Mouse (Mus musculus): ENCODE results near the gene Pik3r1. TPM values are rescaled to one million over a fixed set of nuclear protein-coding genes. Genes with fewer than 3 reads are reported as not detected.

The Pik3r1 gene
- polyA plus RNA-seq, 1 experiment: 6.8 TPM

DNA sequence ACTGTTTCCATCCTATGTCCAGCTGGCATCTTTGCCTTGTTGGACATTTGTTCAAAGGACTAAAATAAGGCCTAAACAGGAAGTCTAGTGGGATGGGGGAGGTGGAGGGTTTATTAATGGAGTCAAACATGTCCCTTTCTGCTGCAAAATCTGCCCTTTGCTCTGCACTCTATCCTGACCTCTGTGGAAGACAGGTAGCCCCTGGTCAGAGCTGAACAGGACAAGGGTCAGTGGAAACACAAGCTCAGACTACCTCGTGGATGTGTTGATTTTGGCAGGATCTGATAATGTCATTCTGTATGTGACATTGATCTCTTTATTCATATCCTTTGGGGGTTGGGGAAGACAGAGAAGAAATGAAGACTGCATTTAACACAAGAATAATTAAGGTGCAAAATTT lies 132.2 kb downstream of the Pik3r1 start:
- Histone ChIP-seq H3ac (ENCODE audit: control insufficient read depth, insufficient read length) (no peak overlapping the region), H3K79me2 (ENCODE audit: control insufficient read depth, insufficient read depth) (no peaks in the 10 kb centered on the region), H3K27me3 (ENCODE audit: control insufficient read depth, insufficient read depth, insufficient read length) (no peaks in the 10 kb centered on the region), H3K36me3 (ENCODE audit: control insufficient read depth, insufficient read depth) (no peaks in the 10 kb centered on the region), H3K4me2 (ENCODE audit: low read depth) (no peak overlapping the region), H3K4me3 (no peak overlapping the region)
- no peak for TF ChIP-seq USF1 (IDR thresholded peaks at IDR 0.05; ENCODE audit: low read depth)
- no peak for TF ChIP-seq MAX (IDR thresholded peaks at IDR 0.05; ENCODE audit: low read depth)
- TF ChIP-seq TCF3 (IDR thresholded peaks at IDR 0.05; ENCODE audit: insufficient read length, low read depth): no peak
- TF ChIP-seq CEBPB (IDR thresholded peaks at IDR 0.05; ENCODE audit: insufficient read depth, poor library complexity, severe bottlenecking): no peak
- TF ChIP-seq TCF12 (IDR thresholded peaks at IDR 0.05; ENCODE audit: insufficient read depth, poor library complexity, severe bottlenecking): no peak
- TF ChIP-seq MYOG (IDR thresholded peaks at IDR 0.05; ENCODE audit: control insufficient read depth in 1 of 3, insufficient read depth in 1 of 3, insufficient read length in 2 of 3, low read depth in 2 of 3): no peak
- TF ChIP-seq MYOD1 (IDR thresholded peaks at IDR 0.05; ENCODE audit: control insufficient read depth in 1 of 3, insufficient read length in 2 of 3, low read depth in 2 of 3): no peak
- TF ChIP-seq REST (IDR thresholded peaks at IDR 0.05; ENCODE audit: insufficient read depth, insufficient read length): no peak
- TF ChIP-seq SRF (IDR thresholded peaks at IDR 0.05; ENCODE audit: control insufficient read depth, insufficient read length, low read depth): no peak
- TF ChIP-seq E2F4 (IDR thresholded peaks at IDR 0.05; ENCODE audit: insufficient read depth): no peak
- TF ChIP-seq POLR2A (IDR thresholded peaks at IDR 0.05; ENCODE audit: insufficient read length, low read depth): no peak

DNA sequence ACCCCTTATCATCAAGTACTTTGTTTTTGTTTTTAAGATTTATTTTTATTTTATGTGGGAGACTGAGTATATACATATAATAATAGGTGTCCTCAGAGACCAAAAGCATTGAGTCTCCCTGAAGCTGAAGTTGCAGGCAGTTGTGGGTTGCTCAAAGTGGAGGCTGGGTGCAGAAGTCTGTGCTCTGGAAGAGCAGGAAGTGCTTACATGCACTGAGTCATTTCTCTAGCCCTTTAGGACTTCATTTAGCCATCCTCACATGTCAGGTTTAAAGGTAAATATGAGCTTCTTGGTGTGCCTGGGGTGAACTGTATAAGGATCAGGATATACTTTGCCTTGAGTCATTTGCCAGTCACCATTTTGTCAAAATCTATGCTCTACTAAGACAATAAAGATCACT lies 133.6 kb downstream of the Pik3r1 start:
- no peaks in the 10 kb centered on the region for H3K36me3 ChIP-seq (ENCODE audit: control insufficient read depth, insufficient read depth)
- no peak overlapping the region for H3K4me2 ChIP-seq (ENCODE audit: low read depth)
- H3ac ChIP-seq (ENCODE audit: control insufficient read depth, insufficient read length): no peak overlapping the region
- TF ChIP-seq POLR2A (IDR thresholded peaks at IDR 0.05; ENCODE audit: insufficient read length, low read depth) (no peak), TCF12 (IDR thresholded peaks at IDR 0.05; ENCODE audit: insufficient read depth, poor library complexity, severe bottlenecking) (no peak), CEBPB (IDR thresholded peaks at IDR 0.05; ENCODE audit: insufficient read depth, poor library complexity, severe bottlenecking) (no peak), MAX (IDR thresholded peaks at IDR 0.05; ENCODE audit: low read depth) (no peak), MYOG (IDR thresholded peaks at IDR 0.05; ENCODE audit: control insufficient read depth in 1 of 3, insufficient read depth in 1 of 3, insufficient read length in 2 of 3, low read depth in 2 of 3) (no peak), REST (IDR thresholded peaks at IDR 0.05; ENCODE audit: insufficient read depth, insufficient read length) (no peak), E2F4 (IDR thresholded peaks at IDR 0.05; ENCODE audit: insufficient read depth) (no peak), SRF (IDR thresholded peaks at IDR 0.05; ENCODE audit: control insufficient read depth, insufficient read length, low read depth) (no peak), POLR2AphosphoS2 (IDR thresholded peaks at IDR 0.05; ENCODE audit: insufficient read length, low read depth) (no peak), TCF3 (IDR thresholded peaks at IDR 0.05; ENCODE audit: insufficient read length, low read depth) (no peak), USF1 (IDR thresholded peaks at IDR 0.05; ENCODE audit: low read depth) (no peak), MYOD1 (IDR thresholded peaks at IDR 0.05; ENCODE audit: control insufficient read depth in 1 of 3, insufficient read length in 2 of 3, low read depth in 2 of 3) (no peak)
- H3K79me2 ChIP-seq (ENCODE audit: control insufficient read depth, insufficient read depth): no peaks in the 10 kb centered on the region
- no peak overlapping the region for H3K4me3 ChIP-seq
- no peaks in the 10 kb centered on the region for H3K27me3 ChIP-seq (ENCODE audit: control insufficient read depth, insufficient read depth, insufficient read length)

DNA sequence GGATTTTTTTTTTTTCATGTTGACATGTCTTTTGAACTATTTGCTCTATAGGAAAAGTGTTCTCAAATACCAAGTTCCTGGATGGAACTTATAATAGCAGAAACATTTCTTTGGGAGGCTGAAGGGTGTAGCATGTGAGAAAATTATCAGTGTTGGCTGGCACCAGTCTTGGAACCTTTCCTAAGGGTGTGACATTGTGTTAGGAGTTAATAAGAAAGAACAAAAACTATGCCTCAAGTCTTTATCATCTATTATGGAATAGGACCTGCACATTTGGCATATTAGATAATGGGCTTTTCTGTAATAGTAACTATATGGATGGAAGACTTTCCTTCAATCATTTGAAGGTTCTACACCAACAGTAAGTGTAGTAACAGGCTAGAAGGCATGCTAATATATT lies 134.4 kb downstream of the Pik3r1 start:
- Histone ChIP-seq H3K4me2 (ENCODE audit: low read depth) (no peak overlapping the region), H3ac (ENCODE audit: control insufficient read depth, insufficient read length) (no peak overlapping the region), H3K79me2 (ENCODE audit: control insufficient read depth, insufficient read depth) (no peaks in the 10 kb centered on the region), H3K4me3 (no peak overlapping the region), H3K27me3 (ENCODE audit: control insufficient read depth, insufficient read depth, insufficient read length) (no peaks in the 10 kb centered on the region), H3K36me3 (ENCODE audit: control insufficient read depth, insufficient read depth) (no peaks in the 10 kb centered on the region)
- TF ChIP-seq MAX (IDR thresholded peaks at IDR 0.05; ENCODE audit: low read depth): no peak
- no peak for TF ChIP-seq MYOD1 (IDR thresholded peaks at IDR 0.05; ENCODE audit: control insufficient read depth in 1 of 3, insufficient read length in 2 of 3, low read depth in 2 of 3)

DNA sequence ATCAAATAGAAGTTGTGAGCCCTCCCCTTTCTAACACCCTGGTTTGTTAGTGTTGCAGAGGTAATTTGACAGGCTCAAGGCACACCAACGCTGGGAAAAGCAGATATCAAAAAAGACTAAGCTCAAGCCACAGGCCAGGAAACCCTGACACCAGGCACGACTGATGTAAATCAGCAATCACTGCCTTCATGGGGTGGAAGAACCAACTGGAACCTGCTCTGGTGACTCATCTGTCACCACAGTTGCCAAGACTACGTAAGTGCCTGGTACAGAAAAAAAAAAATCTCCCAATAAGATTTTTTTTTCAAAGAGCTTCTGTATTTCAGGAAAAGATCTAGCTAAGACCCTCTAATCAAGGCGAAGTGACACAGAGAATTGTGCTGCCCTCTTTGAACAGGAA lies 135.2 kb downstream of the Pik3r1 start:
- H3K27me3 ChIP-seq (ENCODE audit: control insufficient read depth, insufficient read depth, insufficient read length): no peaks in the 10 kb centered on the region
- no peaks in the 10 kb centered on the region for H3K79me2 ChIP-seq (ENCODE audit: control insufficient read depth, insufficient read depth)
- H3ac ChIP-seq (ENCODE audit: control insufficient read depth, insufficient read length): no peak overlapping the region
- no peak overlapping the region for H3K4me3 ChIP-seq
- TF ChIP-seq USF1 (IDR thresholded peaks at IDR 0.05; ENCODE audit: low read depth) (no peak), TCF3 (IDR thresholded peaks at IDR 0.05; ENCODE audit: insufficient read length, low read depth) (no peak), REST (IDR thresholded peaks at IDR 0.05; ENCODE audit: insufficient read depth, insufficient read length) (no peak), MYOD1 (IDR thresholded peaks at IDR 0.05; ENCODE audit: control insufficient read depth in 1 of 3, insufficient read length in 2 of 3, low read depth in 2 of 3) (peak in 2 of 3 experiments; percentile 10 to 39), CEBPB (IDR thresholded peaks at IDR 0.05; ENCODE audit: insufficient read depth, poor library complexity, severe bottlenecking) (no peak)
- H3K36me3 ChIP-seq (ENCODE audit: control insufficient read depth, insufficient read depth): no peaks in the 10 kb centered on the region
- no peak overlapping the region for H3K4me2 ChIP-seq (ENCODE audit: low read depth)

DNA sequence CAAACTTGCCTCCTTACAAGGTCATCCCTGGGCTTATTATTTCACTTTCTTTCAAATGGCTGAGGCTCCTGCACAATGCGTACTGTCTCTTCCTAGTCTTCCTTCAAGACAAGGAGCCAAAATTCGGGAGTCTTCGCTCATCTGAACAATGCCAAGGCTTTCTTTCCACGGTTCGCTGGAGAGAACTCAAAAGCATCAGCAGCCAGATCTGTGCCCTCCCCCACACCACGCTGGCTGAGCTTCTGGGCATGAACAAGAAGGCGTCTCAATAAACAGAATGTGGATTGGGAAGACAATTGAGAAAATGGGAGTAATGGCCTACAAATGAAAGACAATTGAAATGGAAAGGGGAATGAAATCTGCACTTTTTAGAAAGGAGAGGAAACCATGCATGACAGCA lies 136.5 kb downstream of the Pik3r1 start:
- no peaks in the 10 kb centered on the region for H3K79me2 ChIP-seq (ENCODE audit: control insufficient read depth, insufficient read depth)
- no peak for TF ChIP-seq MYOG (IDR thresholded peaks at IDR 0.05; ENCODE audit: control insufficient read depth in 1 of 3, insufficient read depth in 1 of 3, insufficient read length in 2 of 3, low read depth in 2 of 3)
- TF ChIP-seq USF1 (IDR thresholded peaks at IDR 0.05; ENCODE audit: low read depth): no peak
- no peak for TF ChIP-seq POLR2A (IDR thresholded peaks at IDR 0.05; ENCODE audit: insufficient read length, low read depth)
- no peak for TF ChIP-seq REST (IDR thresholded peaks at IDR 0.05; ENCODE audit: insufficient read depth, insufficient read length)
- TF ChIP-seq MYOD1 (IDR thresholded peaks at IDR 0.05; ENCODE audit: control insufficient read depth in 1 of 3, insufficient read length in 2 of 3, low read depth in 2 of 3): no peak
- no peak for TF ChIP-seq MAX (IDR thresholded peaks at IDR 0.05; ENCODE audit: low read depth)
- TF ChIP-seq CEBPB (IDR thresholded peaks at IDR 0.05; ENCODE audit: insufficient read depth, poor library complexity, severe bottlenecking): no peak
- TF ChIP-seq POLR2AphosphoS2 (IDR thresholded peaks at IDR 0.05; ENCODE audit: insufficient read length, low read depth): no peak
- TF ChIP-seq TCF3 (IDR thresholded peaks at IDR 0.05; ENCODE audit: insufficient read length, low read depth): no peak
- TF ChIP-seq TCF12 (IDR thresholded peaks at IDR 0.05; ENCODE audit: insufficient read depth, poor library complexity, severe bottlenecking): no peak
- TF ChIP-seq SRF (IDR thresholded peaks at IDR 0.05; ENCODE audit: control insufficient read depth, insufficient read length, low read depth): no peak
- no peak for TF ChIP-seq E2F4 (IDR thresholded peaks at IDR 0.05; ENCODE audit: insufficient read depth)
- H3K27me3 ChIP-seq (ENCODE audit: control insufficient read depth, insufficient read depth, insufficient read length): no peaks in the 10 kb centered on the region
- H3K4me2 ChIP-seq (ENCODE audit: low read depth): no peak overlapping the region
- no peak overlapping the region for H3ac ChIP-seq (ENCODE audit: control insufficient read depth, insufficient read length)
- no peak overlapping the region for H3K4me3 ChIP-seq
- H3K36me3 ChIP-seq (ENCODE audit: control insufficient read depth, insufficient read depth): no peaks in the 10 kb centered on the region
